Mouse (Mus musculus): ENCODE data around the gene Otud7b.

DNA sequence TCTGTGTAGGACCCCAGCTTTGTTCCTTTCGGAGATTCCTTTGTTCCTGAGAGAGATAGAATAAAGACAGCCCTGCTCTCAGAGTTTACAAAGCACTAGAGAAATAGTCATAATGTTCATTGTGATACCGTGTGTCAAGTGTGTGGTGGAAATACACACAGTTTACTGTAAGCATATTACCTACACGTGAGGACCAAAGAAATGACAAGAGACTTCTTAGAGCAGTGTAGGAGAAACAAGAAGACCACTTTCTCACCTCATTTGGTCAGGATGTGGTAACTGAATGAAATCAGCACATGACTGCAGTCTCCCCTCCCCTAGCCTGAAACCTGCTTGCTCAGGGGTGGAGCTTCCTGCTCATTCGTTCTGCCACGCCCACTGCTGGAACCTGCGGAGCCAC lies 93.9 kb downstream of the Otud7b start:
- no peak for TF ChIP-seq CTCF (IDR thresholded peaks at IDR 0.05; ENCODE audit: borderline replicate concordance, extremely low read depth, insufficient read depth, insufficient read length)
- TF ChIP-seq POLR2A (IDR thresholded peaks at IDR 0.05; ENCODE audit: borderline replicate concordance, extremely low read depth, insufficient read depth, insufficient read length, poor library complexity, severe bottlenecking), result no peak

All from brain, embryonic 14.5 days (tissue).